Mouse (Mus musculus) spleen, adult 12 weeks (tissue): ENCODE data around the gene Cmah.
A peak's percentile ranks its signal among the peaks of the same experiment; 100 is the strongest.

Experiments
- DNase-seq: peaks from one replicate; pipeline ENCODE4 v3.0.0; 2022; ENCODE audit warnings: low spot score

Gene Cmah

DNA sequence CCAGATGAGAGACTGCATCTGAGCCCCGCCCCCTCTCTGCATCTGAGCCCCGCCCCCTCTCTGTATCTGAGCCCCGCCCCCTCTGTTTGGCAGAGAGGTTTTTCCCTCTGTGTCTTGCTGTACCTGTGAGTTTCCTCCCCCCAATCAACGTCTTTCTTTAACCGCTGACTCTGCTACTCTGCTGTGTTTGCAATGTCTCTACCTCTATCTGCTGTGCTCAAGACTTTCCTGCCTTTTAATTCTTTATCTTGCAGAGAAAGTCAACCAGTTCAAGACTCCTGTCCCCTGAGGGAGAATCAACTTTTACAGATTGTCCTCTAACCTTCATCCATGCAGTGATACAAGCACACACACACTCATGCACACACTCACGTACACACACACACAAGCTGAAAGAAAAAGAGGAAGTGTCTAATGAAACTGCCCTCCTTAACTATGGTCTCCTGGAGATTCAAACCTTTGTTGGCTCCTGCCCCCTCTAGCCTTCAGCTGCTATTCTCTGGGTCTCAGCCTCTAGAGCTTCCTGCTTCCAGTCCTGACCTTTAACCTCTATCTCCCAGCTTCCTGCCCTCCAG lies 188.0 kb downstream of the Cmah start:
- no peak for DNase-seq

DNA sequence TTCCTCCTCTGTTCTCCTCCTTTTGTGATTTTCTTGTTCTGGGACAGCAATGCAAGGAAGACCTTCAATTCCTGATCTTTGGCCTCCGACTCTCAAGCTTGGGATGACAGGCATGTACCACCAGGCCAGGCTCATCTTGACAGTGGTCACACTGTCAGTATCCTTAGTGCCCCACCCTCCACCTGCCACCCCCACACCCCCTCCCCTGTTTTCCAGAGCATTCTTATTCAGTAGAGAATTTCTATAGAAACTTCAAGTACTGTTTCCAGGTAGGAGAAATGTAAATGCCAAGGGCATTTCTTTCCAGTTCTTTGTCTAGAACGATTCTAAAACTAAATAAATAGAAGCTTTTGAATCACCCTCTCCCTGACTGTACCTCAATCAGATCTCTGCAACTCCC lies 190.6 kb downstream of the Cmah start:
- DNase-seq, result no peak

DNA sequence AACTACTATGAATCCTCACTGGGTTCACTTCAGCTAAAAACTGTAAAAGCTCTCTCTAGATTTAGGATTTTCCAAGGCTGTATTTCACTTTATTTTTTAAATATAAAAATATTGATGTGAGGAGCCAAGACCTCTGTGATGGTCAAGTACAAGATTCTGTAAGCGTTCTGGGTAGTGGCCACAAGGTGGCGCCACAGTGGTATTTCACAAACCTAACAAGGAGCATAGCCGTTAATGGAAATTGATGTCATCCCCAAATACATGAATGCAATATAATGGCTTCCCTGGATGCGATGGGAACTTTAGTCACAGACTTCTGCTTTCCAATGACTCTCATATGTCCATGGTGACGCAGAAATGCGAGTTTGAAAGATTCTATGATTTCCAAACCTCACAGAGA lies 191.7 kb downstream of the Cmah start:
- DNase-seq, result peak; percentile 59

DNA sequence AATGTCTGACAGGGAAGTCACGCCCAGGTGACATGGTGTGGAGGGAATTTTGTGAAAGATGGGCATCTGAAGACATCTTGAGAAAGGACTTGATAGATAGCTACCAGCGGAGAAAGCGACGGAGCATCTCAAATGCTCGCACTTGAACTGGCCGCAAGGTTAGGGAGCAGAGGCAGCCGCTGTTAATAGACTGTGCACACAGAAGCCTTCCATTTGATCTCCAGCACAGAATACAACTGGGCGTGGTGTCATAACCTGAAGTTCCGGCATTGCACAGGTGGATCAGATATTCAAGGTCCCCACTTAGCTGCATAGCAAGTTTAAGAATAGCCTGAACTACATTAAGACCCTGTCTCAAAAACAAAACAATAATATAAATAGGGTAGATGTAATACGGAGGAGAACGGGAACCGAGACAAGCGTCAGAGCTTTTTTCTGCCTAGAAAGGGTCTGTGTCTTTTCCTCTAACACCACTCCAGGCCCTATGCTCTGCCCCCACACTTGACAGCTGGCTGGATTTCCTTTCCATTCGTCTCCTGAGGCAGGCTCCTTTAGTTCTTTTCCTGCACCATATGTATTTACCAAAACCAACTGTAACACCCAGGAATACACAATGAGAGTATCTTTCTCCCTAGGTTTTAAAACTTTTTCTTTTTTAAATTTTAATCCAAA lies 192.9 kb downstream of the Cmah start:
- DNase-seq, result no peak

DNA sequence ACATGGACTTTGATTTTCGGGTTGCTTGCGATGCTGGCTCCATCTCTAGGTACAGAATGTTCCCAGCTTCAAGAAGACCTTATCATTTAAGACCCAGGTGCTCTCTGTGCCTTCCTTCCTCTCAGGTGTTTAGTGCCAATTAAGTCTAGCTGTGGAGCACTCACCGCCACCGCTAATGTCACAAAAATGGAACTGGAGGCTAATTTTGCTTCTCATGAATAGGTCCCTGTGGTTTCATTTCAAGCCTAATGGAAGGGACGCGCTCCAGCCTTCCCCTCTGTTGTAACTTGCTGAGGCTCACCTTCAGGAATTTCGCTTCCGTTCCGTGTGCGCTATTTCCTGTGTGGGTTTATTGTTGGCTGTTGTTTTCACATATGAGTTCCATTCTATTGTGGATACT lies 193.6 kb downstream of the Cmah start:
- no peak for DNase-seq

DNA sequence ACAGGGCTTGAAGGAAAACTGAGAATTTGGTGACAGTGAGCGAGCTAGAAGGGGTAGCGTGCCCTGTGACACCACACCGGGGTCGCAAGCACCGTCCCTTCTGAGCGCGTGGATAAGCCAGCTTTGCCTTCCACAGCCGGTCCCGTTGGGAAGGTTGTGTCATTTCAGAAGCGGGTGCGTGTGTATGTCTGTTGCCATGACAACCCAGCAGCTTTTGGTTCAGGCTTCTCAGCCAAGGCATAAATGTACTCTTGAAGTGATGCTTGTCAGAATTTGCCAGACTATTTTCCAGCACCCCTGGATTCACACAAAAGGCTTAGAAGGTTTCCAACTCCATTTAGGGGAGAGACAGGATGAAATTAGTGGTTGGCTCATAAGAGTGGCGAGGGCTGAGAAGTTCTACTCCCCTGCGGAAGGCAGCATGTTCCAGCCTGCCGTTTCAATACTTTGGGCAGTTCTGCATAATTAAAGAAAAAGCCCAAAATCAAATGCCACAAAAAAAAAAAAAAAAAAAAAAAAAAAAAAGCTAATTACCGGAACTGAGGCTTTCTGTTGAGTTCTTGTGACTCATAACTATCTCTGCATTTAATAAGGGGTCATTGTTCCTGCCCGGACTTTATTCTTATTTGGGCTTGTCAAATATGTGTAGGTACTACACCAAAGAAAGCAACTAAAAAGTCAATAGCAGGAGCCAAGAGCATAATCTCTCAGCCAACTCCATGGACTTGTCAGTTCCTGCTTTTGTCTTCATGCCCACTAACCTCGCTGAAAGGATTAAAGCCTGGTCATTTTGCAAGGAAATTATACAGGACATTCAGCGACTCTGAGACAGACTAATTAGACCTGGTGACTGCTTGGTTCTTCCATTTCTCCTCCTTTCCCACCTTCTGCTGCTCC lies 194.5 kb downstream of the Cmah start:
- DNase-seq, result no peak

DNA sequence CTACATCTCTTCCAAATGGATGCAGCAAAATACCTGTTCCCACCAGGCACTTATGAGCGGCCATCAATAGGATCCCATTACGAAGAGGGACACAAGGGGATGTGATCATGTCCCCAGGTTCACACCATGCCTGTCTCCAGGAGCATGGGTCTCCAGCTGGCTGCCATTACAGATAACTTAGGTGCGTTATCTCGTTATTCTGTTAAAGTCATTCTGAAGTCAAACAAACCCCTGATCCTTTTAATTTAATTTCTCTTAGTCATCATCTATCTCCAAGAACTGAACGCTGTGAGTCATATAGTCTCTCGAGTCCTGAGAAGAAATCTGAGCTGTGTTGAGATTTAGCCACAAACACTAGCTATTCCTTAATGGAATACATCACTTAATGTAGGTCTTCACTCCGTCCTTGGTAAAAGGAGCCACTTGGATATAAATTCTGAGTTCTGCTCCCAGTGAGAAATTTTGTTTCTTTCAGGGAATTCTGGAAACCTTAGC lies 195.2 kb downstream of the Cmah start:
- no peak for DNase-seq

DNA sequence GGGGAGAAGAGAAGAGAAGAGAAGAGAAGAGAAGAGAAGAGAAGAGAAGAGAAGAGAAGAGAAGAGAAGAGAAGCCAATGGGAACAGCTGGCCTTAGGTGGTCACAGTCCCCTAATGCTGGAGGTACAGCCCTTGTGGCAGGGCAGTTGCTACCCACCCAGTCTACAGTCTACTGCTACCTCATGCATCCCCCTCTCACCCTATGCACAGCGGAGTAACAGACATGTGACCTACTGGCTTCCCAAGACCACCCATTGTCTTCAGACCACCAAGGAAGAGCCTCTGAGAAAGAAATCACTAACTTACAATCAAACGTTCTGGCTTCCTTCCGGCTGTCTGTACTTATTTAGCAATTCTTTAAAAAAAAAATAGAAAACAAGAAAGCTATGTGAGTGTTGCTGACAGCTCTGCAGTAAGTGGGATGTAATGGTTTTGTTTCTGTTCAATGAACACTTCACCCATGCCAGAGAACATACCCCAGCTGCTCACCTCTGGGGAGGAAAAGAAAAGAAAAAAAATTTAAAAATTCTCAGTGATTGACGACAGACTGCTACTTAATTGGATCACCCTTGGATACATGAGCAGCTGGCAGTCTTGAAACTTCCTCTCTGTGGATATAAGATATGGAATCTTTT lies 196.5 kb downstream of the Cmah start:
- no peak for DNase-seq

DNA sequence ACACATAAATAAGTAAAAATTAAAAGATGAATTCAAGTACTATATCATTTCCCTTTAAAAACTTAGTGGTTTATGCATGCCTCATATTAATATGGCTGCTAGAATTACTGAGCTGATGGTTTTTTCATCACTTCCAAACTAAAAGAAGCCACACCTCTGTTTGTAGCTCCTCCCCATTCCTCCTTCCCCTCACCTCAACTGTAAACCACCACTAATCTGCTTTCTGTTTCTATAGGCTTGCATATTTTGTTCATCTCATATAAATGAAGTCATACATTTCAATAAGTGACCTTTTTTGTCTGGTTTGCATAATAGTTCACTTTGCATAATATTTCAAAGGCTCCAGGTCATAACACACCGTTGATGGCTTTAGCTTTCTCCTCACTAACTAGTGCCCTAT lies 197.3 kb downstream of the Cmah start:
- no peak for DNase-seq

DNA sequence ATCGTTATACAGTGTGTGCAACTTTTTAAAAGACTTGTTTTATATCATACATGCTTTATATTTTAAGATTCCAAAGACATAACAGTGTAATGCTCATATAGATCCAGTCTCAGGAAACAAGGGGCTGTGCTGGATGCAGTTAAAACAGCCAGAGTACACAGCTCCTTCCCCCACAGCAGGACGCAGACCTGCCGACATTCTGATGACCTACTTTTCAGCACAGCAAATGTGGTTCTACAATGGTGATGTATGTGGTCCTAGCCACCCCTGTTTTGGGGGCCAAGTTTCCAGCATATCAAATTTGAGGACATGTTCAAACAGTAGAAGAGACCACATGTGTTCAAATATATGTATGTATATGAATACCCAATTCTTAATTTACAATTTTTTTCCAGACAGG lies 198.3 kb downstream of the Cmah start:
- no peak for DNase-seq

DNA sequence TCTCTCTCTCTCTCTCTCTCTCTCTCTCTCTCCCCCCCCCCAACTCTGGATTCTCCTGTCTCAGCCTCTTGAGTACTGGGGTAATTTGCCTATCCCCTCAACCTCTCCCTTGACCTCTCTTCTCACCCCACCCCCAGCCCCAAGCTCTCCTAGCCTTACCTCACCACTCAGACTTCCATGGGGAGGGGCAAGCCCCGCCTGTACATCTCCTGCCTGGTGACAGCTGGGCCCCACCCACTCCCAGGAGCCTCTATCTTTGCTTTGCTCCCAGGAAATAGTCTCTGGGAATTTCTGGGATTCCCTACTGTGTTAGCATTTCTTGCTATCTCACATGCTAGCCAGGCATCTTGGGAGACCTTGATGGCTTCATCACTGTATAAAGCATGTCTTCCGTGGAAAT lies 199.7 kb downstream of the Cmah start:
- no peak for DNase-seq
